ENCODE assay signal across 8 mouse cellular contexts in the genomic region with DNA sequence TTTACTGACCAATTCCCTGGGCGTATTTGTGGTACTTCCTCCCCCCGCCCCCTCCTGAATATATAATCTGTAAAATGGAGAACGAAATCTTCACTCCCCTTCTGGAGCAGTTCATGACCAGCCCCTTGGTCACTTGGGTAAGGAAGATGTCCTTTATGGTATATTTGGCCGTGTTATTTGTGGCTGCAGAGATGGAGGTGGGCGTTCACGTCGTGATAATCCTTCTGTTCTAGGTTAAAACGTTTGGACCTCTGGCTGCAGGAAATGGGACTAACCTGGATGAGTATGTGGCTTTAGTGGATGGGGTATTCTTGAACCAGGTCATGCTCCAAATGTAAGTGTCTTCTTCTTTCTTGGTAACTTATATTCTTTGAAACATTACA. TPM values are rescaled to one million over a fixed set of nuclear protein-coding genes. Genes with fewer than 3 reads are reported as not detected.
A peak's percentile ranks its signal among the peaks of the same experiment; 100 is the strongest.
DNase-seq lines count a peak whose midpoint lies in the region; ATAC-seq and TF ChIP-seq lines count a peak whose summit lies in the region.

No protein-coding gene starts in this region.

- intact Hi-C loops in heart, postnatal 25 days (cut with DNase I) = loop anchor here (5.0 to 10.0 kb wide), 3 partner anchors 153 to 481 kb away; partner anchors contain the start of genes Mtif2 and Rtn4

- TF ChIP-seq CTCF in G1E (IDR thresholded peaks at IDR 0.05; ENCODE audit: low read depth, low read length) = no peak
- no peak for TF ChIP-seq CTCF in olfactory bulb, adult 2 months (IDR thresholded peaks at IDR 0.05; ENCODE audit: insufficient read depth, low read depth, low read length)

- peak overlapping the region; percentile 96 for H3K9ac ChIP-seq in heart, embryonic 14.5 days (ENCODE audit: low read length)
- H3K9ac ChIP-seq in limb, embryonic 14.5 days (ENCODE audit: low read depth, low read length, severe bottlenecking) = peak overlapping the region; percentile 96

- no peak for DNase-seq in heart, postnatal 25 days (ENCODE audit: low spot score)
- peak; percentile 26 for DNase-seq in G1E (ENCODE audit: low spot score)
- DNase-seq in forebrain, embryonic 10.5 days (ENCODE audit: extremely low spot score, low spot score) = no peak
- no peak for DNase-seq in limb, embryonic 14.5 days (ENCODE audit: low spot score)
- DNase-seq in embryo, embryonic 9.5 days (ENCODE audit: extremely low spot score) = no peak
- DNase-seq in spleen, adult 18-20 months = no peak

- no peak for ATAC-seq in heart, embryonic 14.5 days (ENCODE audit: insufficient number of reproducible peaks, insufficient read depth, low FRiP score, low read depth)
- ATAC-seq in G1E (ENCODE audit: extremely low read depth, insufficient number of reproducible peaks, low FRiP score, poor library complexity, severe bottlenecking) = peak; percentile 46
- no peak for ATAC-seq in limb, embryonic 14.5 days (ENCODE audit: low FRiP score, low read depth)

- TF ChIP-seq POLR2A in limb, embryonic 14.5 days (IDR thresholded peaks at IDR 0.05; ENCODE audit: borderline replicate concordance, extremely low read depth, insufficient read depth, insufficient read length) = no peak
- no peak for TF ChIP-seq POLR2A in olfactory bulb, adult 2 months (IDR thresholded peaks at IDR 0.05; ENCODE audit: insufficient read depth, low read depth, low read length)

- H3K36me3 ChIP-seq in heart, embryonic 14.5 days (ENCODE audit: control insufficient read depth, insufficient read depth, low read length) = no peaks in the 10 kb centered on the region
- H3K36me3 ChIP-seq in G1E (replicated peaks) = peaks cover 11% of the 10 kb centered on the region
- peaks cover 12% of the 10 kb centered on the region for H3K36me3 ChIP-seq in forebrain, embryonic 10.5 days (replicated peaks)
- no peaks in the 10 kb centered on the region for H3K36me3 ChIP-seq in limb, embryonic 14.5 days (ENCODE audit: control insufficient read depth, insufficient read depth, low read length)

- 0% methylated on average over 8 of the region's 8 CpGs for WGBS in heart, embryonic 14.5 days
- 0% methylated on average over 8 of the region's 8 CpGs for WGBS in forebrain, embryonic 10.5 days
- WGBS in limb, embryonic 14.5 days = 0% methylated on average over 8 of the region's 8 CpGs
- under 1% methylated on average over 8 of the region's 8 CpGs for WGBS in olfactory bulb, adult 2 months

- H3K9me3 ChIP-seq in heart, embryonic 14.5 days (ENCODE audit: control insufficient read depth, low read length) = no peaks in the 10 kb centered on the region
- no peaks in the 10 kb centered on the region for H3K9me3 ChIP-seq in G1E (replicated peaks)
- H3K9me3 ChIP-seq in forebrain, embryonic 10.5 days = no peaks in the 10 kb centered on the region
- no peaks in the 10 kb centered on the region for H3K9me3 ChIP-seq in limb, embryonic 14.5 days (ENCODE audit: control insufficient read depth, low read length)

- H3K27ac ChIP-seq in heart, embryonic 14.5 days (replicated peaks in 1 of 2; ENCODE audit: control insufficient read depth in 1 of 2, insufficient read depth in 1 of 2, low read depth in 2 of 2, low read length in 2 of 2) = peak overlapping the region in 1 of 2 experiments; percentile 95; a peak in 3 of 4 replicates
- peak overlapping the region; percentile 98 for H3K27ac ChIP-seq in forebrain, embryonic 10.5 days
- H3K27ac ChIP-seq in limb, embryonic 14.5 days (replicated peaks; ENCODE audit: low read depth, low read length) = peak overlapping the region; percentile 95
- peak overlapping the region; percentile 98 for H3K27ac ChIP-seq in olfactory bulb, adult 2 months (ENCODE audit: insufficient read depth, low read depth, low read length)

- peak overlapping the region; percentile 88 to 97 for H3K4me3 ChIP-seq in heart, embryonic 14.5 days (ENCODE audit: control insufficient read depth in 1 of 2, insufficient read depth in 1 of 2, low read depth in 1 of 2, low read length in 2 of 2)
- peak overlapping the region; percentile 90 for H3K4me3 ChIP-seq in G1E (ENCODE audit: low read depth, low read length)
- peak overlapping the region; percentile 89 for H3K4me3 ChIP-seq in forebrain, embryonic 10.5 days
- peak overlapping the region; percentile 93 for H3K4me3 ChIP-seq in limb, embryonic 14.5 days (replicated peaks; ENCODE audit: low read length)
- H3K4me3 ChIP-seq in olfactory bulb, adult 2 months (ENCODE audit: insufficient read depth, low read depth, low read length) = peak overlapping the region; percentile 99

- peak overlapping the region; percentile 65 for H3K4me2 ChIP-seq in heart, embryonic 14.5 days (ENCODE audit: low read length)
- peak overlapping the region; percentile 64 for H3K4me2 ChIP-seq in limb, embryonic 14.5 days (replicated peaks; ENCODE audit: low read depth, low read length, severe bottlenecking)

- H3K4me1 ChIP-seq in heart, embryonic 14.5 days (ENCODE audit: control insufficient read depth in 2 of 2, insufficient read depth in 2 of 2, low read length in 2 of 2) = peaks cover 4 to 10% of the 10 kb centered on the region in 2 experiments
- H3K4me1 ChIP-seq in G1E (ENCODE audit: insufficient read depth, low read depth, low read length) = peaks cover 11% of the 10 kb centered on the region
- H3K4me1 ChIP-seq in forebrain, embryonic 10.5 days = peaks cover 20% of the 10 kb centered on the region
- H3K4me1 ChIP-seq in limb, embryonic 14.5 days (ENCODE audit: control insufficient read depth, insufficient read depth, low read length) = peaks cover 6% of the 10 kb centered on the region
- peaks cover 4% of the 10 kb centered on the region for H3K4me1 ChIP-seq in olfactory bulb, adult 2 months (ENCODE audit: control insufficient read depth, insufficient read depth, low read length)

- H3K27me3 ChIP-seq in heart, embryonic 14.5 days (ENCODE audit: control insufficient read depth, insufficient read depth, low read length) = no peaks in the 10 kb centered on the region
- no peaks in the 10 kb centered on the region for H3K27me3 ChIP-seq in G1E (ENCODE audit: insufficient read depth, low read length)
- H3K27me3 ChIP-seq in forebrain, embryonic 10.5 days (ENCODE audit: poor library complexity, severe bottlenecking) = no peaks in the 10 kb centered on the region
- no peaks in the 10 kb centered on the region for H3K27me3 ChIP-seq in limb, embryonic 14.5 days (ENCODE audit: control insufficient read depth, insufficient read depth, low read length)

RNA-seq across cellular contexts. Expression of gene Ccdc88a, which starts 0.8 kb away (rescaled TPM):
- 19.4 and 22.3 TPM in 2 replicates for polyA plus RNA-seq in heart, embryonic 14.5 days (2014; fragmentation: Nextera tagmentation; extraction: Ambion mirVana)
- 10 to 100 TPM in 1 of 2 experiments, 1 to 10 TPM in 1; 7.7 to 10.6 TPM for total RNA-seq in heart, postnatal 25 days (2021)
- total RNA-seq in G1E (2014; fragmentation: Nextera tagmentation) (85.9 and 86.2 TPM in 2 replicates), G1E (2017) (37.5 and 52.6 TPM in 2 replicates)
- 13.0 and 15.6 TPM in 2 replicates for polyA plus RNA-seq in G1E (2012)
- 36.5 and 38.6 TPM in 2 replicates for polyA plus RNA-seq in forebrain, embryonic 10.5 days (2016; fragmentation: Nextera tagmentation; extraction: Ambion mirVana)
- polyA plus RNA-seq in limb, embryonic 14.5 days (2012; rRNA removed) = 11.8 and 16.1 TPM in 2 replicates
- 31.8 and 36.7 TPM in 2 replicates for polyA plus RNA-seq in limb, embryonic 14.5 days (2014; fragmentation: Nextera tagmentation; extraction: Ambion mirVana)
- polyA plus RNA-seq in olfactory bulb, adult 2 months (2012; ENCODE audit: insufficient read depth, insufficient read length, low replicate concordance, missing spikeins) = 43.0 TPM in 1 of 2 replicates, not detected in the other
